Mouse (Mus musculus): ENCODE measurements around the gene Ppp1r16b. TPM values are rescaled to one million over a fixed set of nuclear protein-coding genes. Genes with fewer than 3 reads are reported as not detected.

Ppp1r16b gene
- polyA plus RNA-seq, 1 experiment from 2014 or later, result 27.7 TPM

DNA sequence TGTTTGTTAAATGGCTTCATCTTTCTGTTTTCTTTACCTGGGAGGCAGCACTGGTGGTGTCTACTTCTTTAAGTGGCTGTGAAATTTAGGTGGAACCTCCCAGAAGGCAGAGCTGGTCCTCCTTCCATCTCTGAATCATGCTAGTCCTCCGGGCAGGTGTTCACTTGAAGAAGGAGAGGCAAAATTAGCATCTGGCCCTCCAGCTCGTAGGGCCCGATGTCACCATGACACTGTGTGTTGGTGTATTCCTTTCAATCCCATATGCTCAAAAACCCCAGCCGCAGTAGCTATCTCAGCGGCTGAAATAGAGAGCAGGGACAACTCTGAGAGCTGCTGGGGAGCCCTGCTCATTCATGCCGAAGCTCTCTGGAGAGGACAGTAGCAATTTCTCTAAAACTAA lies 27.0 kb downstream of the Ppp1r16b start:
- 85% methylated on average over 6 of the region's 6 CpGs for WGBS

DNA sequence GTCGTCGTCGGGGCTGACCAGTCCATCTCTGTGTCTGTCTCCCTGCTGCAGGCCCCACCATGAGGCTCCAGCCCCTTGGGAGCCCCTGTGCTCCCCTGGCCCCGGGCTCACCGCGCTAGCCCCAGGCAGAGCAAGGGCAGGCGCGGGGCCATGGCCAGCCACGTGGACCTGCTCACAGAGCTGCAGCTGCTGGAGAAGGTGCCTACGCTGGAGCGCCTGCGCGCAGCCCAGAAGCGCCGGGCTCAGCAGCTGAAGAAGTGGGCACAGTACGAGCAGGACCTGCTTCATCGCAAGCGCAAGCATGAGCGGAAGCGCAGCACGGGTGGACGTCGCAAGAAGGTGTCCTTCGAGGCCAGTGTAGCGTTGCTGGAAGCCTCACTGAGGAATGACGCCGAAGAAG lies 30.6 kb downstream of the Ppp1r16b start:
- Histone ChIP-seq H3K9ac (ENCODE audit: low read depth, low read length) (no peak overlapping the region), H3K9me3 (replicated peaks; ENCODE audit: control insufficient read depth, low read length, poor library complexity, severe bottlenecking) (no peaks in the 10 kb centered on the region), H3K4me3 (ENCODE audit: low read depth, low read length) (no peak overlapping the region), H3K27ac (ENCODE audit: low read length) (no peak overlapping the region), H3K36me3 (ENCODE audit: control insufficient read depth, insufficient read depth, low read length) (0 out of 2 replicates have a peak, but pooled peaks cover 5% of the 10 kb centered on the region), H3K4me1 (ENCODE audit: control insufficient read depth, insufficient read depth, low read length) (no peaks in the 10 kb centered on the region), H3K27me3 (ENCODE audit: control insufficient read depth, insufficient read depth, low read depth, low read length) (no peaks in the 10 kb centered on the region), H3K4me2 (ENCODE audit: low read length) (no peak overlapping the region)
- no peak for ATAC-seq
- 86% methylated on average over 27 of the region's 27 CpGs for WGBS

More for the DNA sequence above, 27.0 kb downstream of the Ppp1r16b start:
- Histone ChIP-seq H3K4me3 (ENCODE audit: low read depth, low read length) (no peak overlapping the region), H3K27ac (ENCODE audit: low read length) (no peak overlapping the region), H3K4me1 (ENCODE audit: control insufficient read depth, insufficient read depth, low read length) (peaks cover 8% of the 10 kb centered on the region; the same call in 1 of the 2 replicates), H3K27me3 (ENCODE audit: control insufficient read depth, insufficient read depth, low read depth, low read length) (no peaks in the 10 kb centered on the region), H3K36me3 (ENCODE audit: control insufficient read depth, insufficient read depth, low read length) (0 out of 2 replicates have a peak, but pooled peaks cover 3% of the 10 kb centered on the region), H3K9me3 (replicated peaks; ENCODE audit: control insufficient read depth, low read length, poor library complexity, severe bottlenecking) (no peaks in the 10 kb centered on the region), H3K9ac (ENCODE audit: low read depth, low read length) (no peak overlapping the region), H3K4me2 (ENCODE audit: low read length) (no peak overlapping the region)
- no peak for ATAC-seq

DNA sequence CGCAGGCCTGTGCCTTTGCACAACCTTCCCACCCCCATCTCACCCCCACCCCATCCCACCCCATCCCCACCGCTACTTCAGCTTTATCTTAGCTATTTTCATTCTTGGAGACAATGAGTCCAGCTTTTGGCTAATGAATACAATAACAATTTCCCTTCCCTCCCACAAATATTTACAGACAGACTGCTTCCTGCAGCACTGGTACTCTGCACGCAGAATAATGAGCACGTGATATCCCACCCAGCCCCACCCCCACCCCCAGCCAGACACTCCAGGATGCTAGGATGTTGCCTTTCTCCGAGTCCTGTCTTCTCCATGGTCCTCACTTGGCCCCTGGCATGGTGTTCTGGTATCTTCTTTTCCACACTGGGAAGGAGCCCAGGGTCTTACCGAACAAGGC lies 31.3 kb downstream of the Ppp1r16b start:
- H3K4me3 ChIP-seq (ENCODE audit: low read depth, low read length), result no peak overlapping the region
- no peak overlapping the region for H3K27ac ChIP-seq (ENCODE audit: low read length)
- no peak for ATAC-seq
- H3K27me3 ChIP-seq (ENCODE audit: control insufficient read depth, insufficient read depth, low read depth, low read length), result no peaks in the 10 kb centered on the region
- no peak overlapping the region for H3K4me2 ChIP-seq (ENCODE audit: low read length)
- H3K36me3 ChIP-seq (ENCODE audit: control insufficient read depth, insufficient read depth, low read length), result 0 out of 2 replicates have a peak, but pooled peaks cover 5% of the 10 kb centered on the region
- H3K4me1 ChIP-seq (ENCODE audit: control insufficient read depth, insufficient read depth, low read length), result no peaks in the 10 kb centered on the region
- 91% methylated on average over 6 of the region's 6 CpGs for WGBS
- H3K9ac ChIP-seq (ENCODE audit: low read depth, low read length), result no peak overlapping the region
- no peaks in the 10 kb centered on the region for H3K9me3 ChIP-seq (replicated peaks; ENCODE audit: control insufficient read depth, low read length, poor library complexity, severe bottlenecking)

DNA sequence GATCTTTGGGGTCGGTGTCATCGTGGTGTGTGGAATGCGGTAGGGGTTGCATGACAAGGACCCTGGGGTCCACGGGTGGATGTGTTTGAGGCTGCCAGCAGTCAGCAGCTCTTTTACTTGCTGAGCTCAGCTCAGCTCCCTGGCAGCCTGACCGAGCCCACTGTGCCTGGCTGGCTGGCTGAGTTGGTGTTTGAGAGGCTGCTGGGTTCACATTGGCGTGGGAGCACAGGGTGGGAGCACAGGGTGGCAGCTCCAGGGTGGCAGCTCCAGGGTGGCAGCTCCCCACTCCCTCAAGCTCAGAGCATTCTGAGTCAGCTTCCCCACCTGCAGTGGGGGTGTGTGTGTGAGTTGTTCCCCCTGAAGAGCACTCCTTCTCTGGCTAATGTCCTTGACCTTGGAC lies 34.7 kb downstream of the Ppp1r16b start:
- Histone ChIP-seq H3K36me3 (ENCODE audit: control insufficient read depth, insufficient read depth, low read length) (0 out of 2 replicates have a peak, but pooled peaks cover 5% of the 10 kb centered on the region), H3K4me3 (ENCODE audit: low read depth, low read length) (no peak overlapping the region), H3K4me2 (ENCODE audit: low read length) (no peak overlapping the region), H3K9me3 (replicated peaks; ENCODE audit: control insufficient read depth, low read length, poor library complexity, severe bottlenecking) (no peaks in the 10 kb centered on the region), H3K9ac (ENCODE audit: low read depth, low read length) (no peak overlapping the region), H3K27me3 (ENCODE audit: control insufficient read depth, insufficient read depth, low read depth, low read length) (no peaks in the 10 kb centered on the region), H3K27ac (ENCODE audit: low read length) (no peak overlapping the region), H3K4me1 (ENCODE audit: control insufficient read depth, insufficient read depth, low read length) (no peaks in the 10 kb centered on the region)
- WGBS, result 89% methylated on average over 6 of the region's 6 CpGs
- no peak for ATAC-seq

DNA sequence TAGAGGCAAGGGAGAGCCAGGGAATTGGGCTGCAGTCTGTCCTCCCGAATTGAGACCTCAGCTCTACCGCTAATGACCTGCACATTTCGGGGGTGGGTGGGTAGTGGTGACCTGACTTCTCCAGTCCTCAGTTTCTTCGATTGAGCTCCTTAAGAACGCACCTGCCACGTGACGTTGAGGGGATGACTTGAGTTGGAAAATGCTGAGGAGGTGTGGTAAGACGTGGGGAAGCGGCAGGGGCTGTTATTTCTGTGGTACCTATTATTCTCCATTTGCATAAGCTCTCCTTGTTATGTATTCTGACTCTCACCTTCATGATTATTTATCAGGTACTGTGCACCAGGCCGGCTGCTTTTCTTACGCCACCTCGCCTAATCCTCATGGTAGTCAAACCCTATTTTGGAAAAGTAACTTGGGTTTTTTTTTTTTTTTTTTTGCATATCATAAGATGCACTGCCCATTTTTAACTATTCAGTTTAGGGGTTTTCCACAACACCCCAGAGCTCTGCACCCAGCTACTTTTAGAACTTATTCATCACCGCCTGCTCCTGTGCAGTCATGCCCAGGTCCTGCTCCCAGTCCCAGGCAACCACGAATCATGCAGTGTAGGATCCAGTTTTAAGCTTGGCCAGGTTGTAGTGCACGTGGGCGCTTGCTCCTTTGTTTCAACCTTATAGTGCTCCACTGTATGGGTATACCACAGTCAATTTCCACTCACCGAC lies 35.5 kb downstream of the Ppp1r16b start:
- Histone ChIP-seq H3K27ac (ENCODE audit: low read length) (no peak overlapping the region), H3K9me3 (replicated peaks; ENCODE audit: control insufficient read depth, low read length, poor library complexity, severe bottlenecking) (no peaks in the 10 kb centered on the region), H3K9ac (ENCODE audit: low read depth, low read length) (no peak overlapping the region), H3K4me2 (ENCODE audit: low read length) (no peak overlapping the region), H3K4me3 (ENCODE audit: low read depth, low read length) (no peak overlapping the region), H3K4me1 (ENCODE audit: control insufficient read depth, insufficient read depth, low read length) (no peaks in the 10 kb centered on the region), H3K36me3 (ENCODE audit: control insufficient read depth, insufficient read depth, low read length) (0 out of 2 replicates have a peak, but pooled peaks cover 5% of the 10 kb centered on the region), H3K27me3 (ENCODE audit: control insufficient read depth, insufficient read depth, low read depth, low read length) (no peaks in the 10 kb centered on the region)
- no peak for ATAC-seq
- WGBS, result 82% methylated on average over 17 of the region's 17 CpGs

DNA sequence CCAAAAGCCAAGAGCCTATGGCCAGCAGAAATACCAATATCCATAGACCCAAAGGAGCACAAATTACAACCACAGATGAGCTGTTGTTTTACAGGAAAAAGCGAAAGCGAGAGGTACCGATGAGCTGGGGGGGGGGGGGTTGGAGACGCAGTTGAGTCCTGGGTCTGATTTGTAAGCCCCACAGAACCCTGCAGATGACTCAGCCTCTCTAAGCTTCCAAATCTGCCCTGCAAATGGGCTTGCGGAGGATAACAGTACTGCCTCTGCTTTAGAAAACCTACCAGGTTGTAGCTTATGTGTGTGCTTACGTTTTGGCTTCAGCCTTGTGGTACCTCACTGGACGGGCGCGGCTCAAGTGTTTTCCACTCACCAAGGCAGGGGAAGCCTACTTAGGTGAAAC lies 36.3 kb downstream of the Ppp1r16b start:
- Histone ChIP-seq H3K4me2 (ENCODE audit: low read length) (no peak overlapping the region), H3K9ac (ENCODE audit: low read depth, low read length) (no peak overlapping the region), H3K9me3 (replicated peaks; ENCODE audit: control insufficient read depth, low read length, poor library complexity, severe bottlenecking) (no peaks in the 10 kb centered on the region), H3K4me3 (ENCODE audit: low read depth, low read length) (no peak overlapping the region), H3K36me3 (ENCODE audit: control insufficient read depth, insufficient read depth, low read length) (0 out of 2 replicates have a peak, but pooled peaks cover 2% of the 10 kb centered on the region), H3K4me1 (ENCODE audit: control insufficient read depth, insufficient read depth, low read length) (no peaks in the 10 kb centered on the region), H3K27me3 (ENCODE audit: control insufficient read depth, insufficient read depth, low read depth, low read length) (no peaks in the 10 kb centered on the region), H3K27ac (ENCODE audit: low read length) (no peak overlapping the region)
- WGBS, result 97% methylated on average over 9 of the region's 9 CpGs
- no peak for ATAC-seq

DNA sequence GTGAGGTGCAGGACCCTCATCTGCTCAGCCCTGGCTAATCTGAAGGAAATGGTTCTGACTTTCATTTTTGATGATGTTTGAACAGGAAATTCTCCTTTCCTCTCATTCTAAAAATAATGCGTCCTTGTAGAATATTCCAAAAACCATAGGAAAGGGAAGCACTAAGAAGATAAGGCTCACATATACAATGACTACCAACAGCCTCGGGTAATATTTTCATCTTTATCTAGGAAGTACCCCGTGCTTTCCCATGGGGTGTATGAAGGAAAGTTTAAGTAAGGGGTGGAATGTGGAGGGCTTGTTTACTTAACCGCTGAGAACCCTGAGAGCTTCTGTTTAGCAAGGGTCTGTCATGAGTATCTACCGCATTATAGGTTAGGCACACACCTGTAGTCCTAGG lies 37.0 kb downstream of the Ppp1r16b start:
- no peak overlapping the region for H3K27ac ChIP-seq (ENCODE audit: low read length)
- 90% methylated on average over 5 of the region's 5 CpGs for WGBS
- no peak for ATAC-seq

DNA sequence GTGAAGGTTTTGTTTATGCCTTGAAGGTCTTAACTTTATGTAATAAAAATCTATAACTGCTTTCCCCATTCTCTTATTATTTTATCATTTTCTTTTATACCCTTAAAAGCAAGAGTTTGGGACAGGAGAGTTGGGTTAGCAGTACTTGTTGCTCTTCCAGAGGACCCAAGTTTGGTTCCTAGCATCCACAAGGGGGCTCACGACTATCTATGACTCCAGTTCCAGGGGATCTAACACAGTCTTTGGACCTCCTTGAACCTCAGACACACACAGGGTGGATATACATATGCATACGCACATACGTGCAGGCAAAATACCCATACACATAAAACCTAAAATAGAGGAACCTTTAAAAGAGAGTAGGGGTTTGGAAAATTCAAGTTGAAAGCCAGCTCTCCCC lies 39.5 kb downstream of the Ppp1r16b start:
- no peak for ATAC-seq
- no peak overlapping the region for H3K9ac ChIP-seq (ENCODE audit: low read depth, low read length)
- no peaks in the 10 kb centered on the region for H3K4me1 ChIP-seq (ENCODE audit: control insufficient read depth, insufficient read depth, low read length)
- no peaks in the 10 kb centered on the region for H3K9me3 ChIP-seq (replicated peaks; ENCODE audit: control insufficient read depth, low read length, poor library complexity, severe bottlenecking)
- H3K27ac ChIP-seq (ENCODE audit: low read length), result no peak overlapping the region
- H3K27me3 ChIP-seq (ENCODE audit: control insufficient read depth, insufficient read depth, low read depth, low read length), result no peaks in the 10 kb centered on the region
- no peak overlapping the region for H3K4me2 ChIP-seq (ENCODE audit: low read length)
- 80% methylated on average over 3 of the region's 3 CpGs for WGBS
- H3K36me3 ChIP-seq (ENCODE audit: control insufficient read depth, insufficient read depth, low read length), result no peaks in the 10 kb centered on the region
- H3K4me3 ChIP-seq (ENCODE audit: low read depth, low read length), result no peak overlapping the region

More for the DNA sequence above, 37.0 kb downstream of the Ppp1r16b start:
- H3K4me1 ChIP-seq (ENCODE audit: control insufficient read depth, insufficient read depth, low read length), result no peaks in the 10 kb centered on the region
- H3K4me2 ChIP-seq (ENCODE audit: low read length), result no peak overlapping the region
- H3K36me3 ChIP-seq (ENCODE audit: control insufficient read depth, insufficient read depth, low read length), result 0 out of 2 replicates have a peak, but pooled peaks cover 2% of the 10 kb centered on the region
- no peak overlapping the region for H3K4me3 ChIP-seq (ENCODE audit: low read depth, low read length)
- H3K9ac ChIP-seq (ENCODE audit: low read depth, low read length), result no peak overlapping the region
- H3K27me3 ChIP-seq (ENCODE audit: control insufficient read depth, insufficient read depth, low read depth, low read length), result no peaks in the 10 kb centered on the region
- H3K9me3 ChIP-seq (replicated peaks; ENCODE audit: control insufficient read depth, low read length, poor library complexity, severe bottlenecking), result no peaks in the 10 kb centered on the region

DNA sequence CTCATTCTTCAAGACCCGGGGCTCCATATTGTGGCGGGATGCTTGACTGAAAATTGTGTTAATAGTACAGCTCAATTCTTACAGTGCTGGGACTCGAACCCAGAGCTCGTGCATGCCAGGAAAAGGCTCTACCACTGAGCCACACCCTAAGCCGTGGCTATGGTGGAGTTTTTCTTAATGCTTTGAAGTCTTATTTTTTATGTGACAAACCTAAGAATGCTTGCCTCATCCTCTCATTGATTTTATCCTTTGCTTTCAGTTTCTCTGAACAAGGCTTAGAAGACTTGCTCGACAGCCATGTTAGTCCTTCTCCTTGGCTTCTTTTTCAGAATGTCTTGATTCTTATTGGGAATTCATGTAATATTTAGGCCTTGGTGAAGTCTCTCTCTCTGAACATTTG lies 40.3 kb downstream of the Ppp1r16b start:
- H3K4me3 ChIP-seq (ENCODE audit: low read depth, low read length), result no peak overlapping the region
- no peaks in the 10 kb centered on the region for H3K9me3 ChIP-seq (replicated peaks; ENCODE audit: control insufficient read depth, low read length, poor library complexity, severe bottlenecking)
- ATAC-seq, result no peak
- no peak overlapping the region for H3K9ac ChIP-seq (ENCODE audit: low read depth, low read length)
- H3K4me1 ChIP-seq (ENCODE audit: control insufficient read depth, insufficient read depth, low read length), result no peaks in the 10 kb centered on the region
- H3K27me3 ChIP-seq (ENCODE audit: control insufficient read depth, insufficient read depth, low read depth, low read length), result no peaks in the 10 kb centered on the region
- WGBS, result 84% methylated on average over 6 of the region's 6 CpGs
- no peak overlapping the region for H3K4me2 ChIP-seq (ENCODE audit: low read length)
- no peak overlapping the region for H3K27ac ChIP-seq (ENCODE audit: low read length)
- H3K36me3 ChIP-seq (ENCODE audit: control insufficient read depth, insufficient read depth, low read length), result no peaks in the 10 kb centered on the region

All from midbrain, embryonic 16.5 days (tissue).